Mouse (Mus musculus): ENCODE results near the gene Rasa1.

DNA sequence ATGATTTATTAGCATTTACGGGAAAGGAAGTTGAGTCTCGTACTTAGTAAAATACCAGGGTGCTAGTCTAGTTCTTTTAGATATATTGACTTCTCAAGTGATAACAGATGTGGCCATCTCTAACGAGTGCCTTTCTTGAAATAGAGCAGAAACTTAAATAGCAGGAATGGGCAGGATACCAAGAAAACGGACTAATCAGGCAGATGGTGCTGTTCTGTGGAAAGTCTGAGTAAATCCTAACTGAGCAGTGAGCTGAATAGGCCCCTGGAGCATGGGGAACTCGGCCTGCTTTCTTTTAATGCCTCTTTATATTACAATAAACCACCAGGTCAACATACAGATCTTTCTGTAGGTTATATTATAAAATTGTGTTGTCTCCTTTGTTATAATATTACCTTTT, 22.0 kb upstream of the Rasa1 start:
- TF ChIP-seq CTCF (IDR thresholded peaks at IDR 0.05; ENCODE audit: control insufficient read depth, insufficient read depth, low read length) (no peak), POLR2A (IDR thresholded peaks at IDR 0.05; ENCODE audit: borderline replicate concordance, control insufficient read depth, low read depth, low read length) (no peak)

All from bone marrow, adult 2 months (tissue).